21 mouse cellular contexts compared by ENCODE assay signal in the genomic region with DNA sequence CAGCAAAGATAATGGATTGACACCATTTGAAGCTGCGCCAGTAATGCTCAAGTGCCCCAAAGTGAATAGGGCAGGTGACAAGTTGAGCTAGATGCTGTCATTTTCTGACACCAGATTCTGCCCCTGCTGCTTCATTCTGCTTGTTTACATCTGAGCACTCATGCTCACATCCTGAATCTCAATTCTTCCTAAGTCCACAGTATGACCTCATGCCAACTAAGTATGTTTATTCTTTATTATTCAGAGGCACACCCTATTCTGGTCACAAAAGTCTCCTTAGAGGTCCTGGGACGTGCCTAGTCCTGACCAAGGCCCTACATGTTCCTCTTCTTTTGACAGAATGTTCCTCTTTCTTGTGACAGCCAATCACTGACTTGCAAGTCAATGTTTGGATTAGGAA.
DNase-seq lines count a peak whose midpoint lies in the region; ATAC-seq lines count a peak whose summit lies in the region.
"Had no signal": no experiment of that assay in that cellular context is flagged by ENCODE, and none has a peak within 500 bp of the region (broad histone marks: within the 10 kb centered on the region; RNA-seq: fewer than 3 reads in every experiment).

No protein-coding gene starts in this region.

- peak; percentile 15 for DNase-seq in lung, postnatal 10 days
- no peak for DNase-seq in lung, postnatal 4 days
- DNase-seq in lung, postnatal 36 days: peak; percentile 33
- no peak for DNase-seq in Muller cell, postnatal 12 days (ENCODE audit: inconsistent ontology term)
- DNase-seq in embryo, embryonic 10.5 days (ENCODE audit: low spot score): no peak
- DNase-seq: adrenal gland, postnatal 10 days; B cell, adult 2 months; cerebellum, adult 11 months; cerebellum, adult 8-10 months; cerebellum, postnatal 14 days; gastrocnemius, postnatal 36 days; heart, adult 18-20 months; heart, postnatal 10 days; heart, postnatal 4 days had no signal

- H3K36me3 ChIP-seq in stomach, embryonic 15.5 days: no peaks in the 10 kb centered on the region
- H3K36me3 ChIP-seq: embryonic facial prominence, embryonic 12.5 days; forebrain, embryonic 15.5 days; G1E; heart, embryonic 10.5 days; hindbrain, embryonic 12.5 days had no signal

- H3K27me3 ChIP-seq in stomach, embryonic 15.5 days (replicated peaks): no peaks in the 10 kb centered on the region
- H3K27me3 ChIP-seq: embryonic facial prominence, embryonic 12.5 days; forebrain, embryonic 15.5 days; hindbrain, embryonic 12.5 days had no signal

- H3K9me3 ChIP-seq in stomach, embryonic 15.5 days: no peaks in the 10 kb centered on the region
- H3K9me3 ChIP-seq: embryonic facial prominence, embryonic 12.5 days; forebrain, embryonic 15.5 days; G1E; heart, embryonic 10.5 days; hindbrain, embryonic 12.5 days had no signal

- ATAC-seq in stomach, embryonic 15.5 days (ENCODE audit: insufficient read depth, low FRiP score, low read depth): peak; percentile 70; the same call in 1 of the 2 replicates
- ATAC-seq: CD4-positive, CD25-positive, alpha-beta regulatory T cell, adult 4 months; forebrain, embryonic 15.5 days had no signal

- WGBS in stomach, embryonic 15.5 days: 57% methylated on average over 2 of the region's 2 CpGs

- H3K4me2 ChIP-seq in stomach, embryonic 15.5 days: no peak overlapping the region
- H3K4me2 ChIP-seq: embryonic facial prominence, embryonic 12.5 days; forebrain, embryonic 15.5 days; hindbrain, embryonic 12.5 days had no signal

- no peak overlapping the region for H3K4me3 ChIP-seq in stomach, embryonic 15.5 days (replicated peaks)
- H3K4me3 ChIP-seq: embryonic facial prominence, embryonic 12.5 days; forebrain, embryonic 15.5 days; heart, embryonic 10.5 days; hindbrain, embryonic 12.5 days had no signal

- H3K27ac ChIP-seq in stomach, embryonic 15.5 days: no peak overlapping the region
- H3K27ac ChIP-seq: embryonic facial prominence, embryonic 12.5 days; forebrain, embryonic 15.5 days; heart, embryonic 10.5 days; hindbrain, embryonic 12.5 days had no signal

- no peaks in the 10 kb centered on the region for H3K4me1 ChIP-seq in stomach, embryonic 15.5 days
- H3K4me1 ChIP-seq: embryonic facial prominence, embryonic 12.5 days; heart, embryonic 10.5 days; hindbrain, embryonic 12.5 days had no signal

- H3K9ac ChIP-seq in stomach, embryonic 15.5 days: no peak overlapping the region
- H3K9ac ChIP-seq: embryonic facial prominence, embryonic 12.5 days; forebrain, embryonic 15.5 days; hindbrain, embryonic 12.5 days had no signal

Comparison
In these comparisons a context has a peak if more than half of its experiments do, and no peak if none do; other contexts are left out.
1. DNase-seq: peak in lung, postnatal 10 days (single experiment) and lung, postnatal 36 days (single experiment); none in lung, postnatal 4 days (0 of 2), Muller cell, postnatal 12 days (single experiment) and embryo, embryonic 10.5 days (single experiment).